Mouse (Mus musculus): ENCODE measurements around the gene Sfxn2. TPM values are rescaled to one million over a fixed set of nuclear protein-coding genes. Genes with fewer than 3 reads are reported as not detected.

Sfxn2 gene
- total and polyA plus RNA-seq, 2 experiments from 2014 or later: 10.2 to 12.0 TPM

- TF ChIP-seq CTCF (IDR thresholded peaks at IDR 0.05; ENCODE audit: low read depth): no peak
- Histone ChIP-seq H3K27me3 (ENCODE audit: insufficient read depth, low read length) (no peaks in the 10 kb centered on the region), H3K9ac (replicated peaks; ENCODE audit: low read length) (no peak overlapping the region), H3K4me3 (ENCODE audit: low read length) (no peak overlapping the region), H3K36me3 (ENCODE audit: insufficient read depth, low read length) (no peaks in the 10 kb centered on the region), H3K27ac (no peak overlapping the region), H3K4me2 (ENCODE audit: low read depth, low read length) (no peak overlapping the region), H3K9me3 (ENCODE audit: low read length) (no peaks in the 10 kb centered on the region), H3K4me1 (ENCODE audit: insufficient read depth, low read length) (peaks cover 25% of the 10 kb centered on the region)
- no peak for ATAC-seq
- no peak for DNase-seq (ENCODE audit: low spot score)
These were observed 65.9 kb downstream of the Sfxn2 start for GRCm38 (mm10) chr19:46639053-46639452.

- TF ChIP-seq CTCF (IDR thresholded peaks at IDR 0.05; ENCODE audit: low read depth): no peak
- no peak for ATAC-seq
- no peaks in the 10 kb centered on the region for H3K27me3 ChIP-seq (ENCODE audit: insufficient read depth, low read length)
- no peak overlapping the region for H3K9ac ChIP-seq (replicated peaks; ENCODE audit: low read length)
- H3K4me1 ChIP-seq (ENCODE audit: insufficient read depth, low read length): peaks cover 29% of the 10 kb centered on the region
- WGBS: 84% methylated on average over 14 of the region's 14 CpGs
- no peak for DNase-seq (ENCODE audit: low spot score)
- no peaks in the 10 kb centered on the region; the same call in 1 of the 2 replicates for H3K36me3 ChIP-seq (ENCODE audit: insufficient read depth, low read length)
- no peak overlapping the region for H3K4me2 ChIP-seq (ENCODE audit: low read depth, low read length)
- no peak overlapping the region for H3K27ac ChIP-seq
- H3K4me3 ChIP-seq (ENCODE audit: low read length): no peak overlapping the region
- no peaks in the 10 kb centered on the region for H3K9me3 ChIP-seq (ENCODE audit: low read length)
These were observed 66.3 kb downstream of the Sfxn2 start for GRCm38 (mm10) chr19:46639496-46639895.

GRCm38 (mm10) chr19:46640780-46641179 is 67.6 kb downstream of the Sfxn2 start:
- no peak for TF ChIP-seq CTCF (IDR thresholded peaks at IDR 0.05; ENCODE audit: low read depth)
- H3K27me3 ChIP-seq (ENCODE audit: insufficient read depth, low read length): no peaks in the 10 kb centered on the region
- H3K36me3 ChIP-seq (ENCODE audit: insufficient read depth, low read length): no peaks in the 10 kb centered on the region; the same call in 1 of the 2 replicates
- H3K27ac ChIP-seq: peak overlapping the region; percentile 74; the same call in 1 of the 2 replicates
- WGBS: 87% methylated on average over 8 of the region's 8 CpGs
- no peak overlapping the region for H3K9ac ChIP-seq (replicated peaks; ENCODE audit: low read length)
- H3K4me2 ChIP-seq (ENCODE audit: low read depth, low read length): no peak overlapping the region
- peaks cover 33% of the 10 kb centered on the region for H3K4me1 ChIP-seq (ENCODE audit: insufficient read depth, low read length)
- ATAC-seq (no peak), DNase-seq (ENCODE audit: low spot score) (no peak)
- no peaks in the 10 kb centered on the region for H3K9me3 ChIP-seq (ENCODE audit: low read length)
- no peak overlapping the region for H3K4me3 ChIP-seq (ENCODE audit: low read length)

- peak overlapping the region; percentile 74 for H3K27ac ChIP-seq
- H3K27me3 ChIP-seq (ENCODE audit: insufficient read depth, low read length): no peaks in the 10 kb centered on the region
- H3K4me1 ChIP-seq (ENCODE audit: insufficient read depth, low read length): peaks cover 33% of the 10 kb centered on the region
- TF ChIP-seq CTCF (IDR thresholded peaks at IDR 0.05; ENCODE audit: low read depth): no peak
- ATAC-seq (peak; percentile 69), DNase-seq (ENCODE audit: low spot score) (peak; percentile 53)
- no peaks in the 10 kb centered on the region for H3K9me3 ChIP-seq (ENCODE audit: low read length)
- H3K4me2 ChIP-seq (ENCODE audit: low read depth, low read length): 0 out of 2 replicates have a peak overlapping the region, but pooled peaks have one; percentile 4
- H3K9ac ChIP-seq (replicated peaks; ENCODE audit: low read length): no peak overlapping the region
- H3K4me3 ChIP-seq (ENCODE audit: low read length): no peak overlapping the region
- no peaks in the 10 kb centered on the region; the same call in 1 of the 2 replicates for H3K36me3 ChIP-seq (ENCODE audit: insufficient read depth, low read length)
- 46% methylated on average over 19 of the region's 19 CpGs for WGBS
These were observed 68.4 kb downstream of the Sfxn2 start for GRCm38 (mm10) chr19:46641420-46642085.

GRCm38 (mm10) chr19:46642136-46642753 is 69.1 kb downstream of the Sfxn2 start:
- H3K27ac ChIP-seq: peak overlapping the region; percentile 74
- peaks cover 36% of the 10 kb centered on the region for H3K4me1 ChIP-seq (ENCODE audit: insufficient read depth, low read length)
- H3K9me3 ChIP-seq (ENCODE audit: low read length): no peaks in the 10 kb centered on the region
- H3K4me3 ChIP-seq (ENCODE audit: low read length): no peak overlapping the region
- no peak for TF ChIP-seq CTCF (IDR thresholded peaks at IDR 0.05; ENCODE audit: low read depth)
- no peak overlapping the region for H3K4me2 ChIP-seq (ENCODE audit: low read depth, low read length)
- WGBS: 60% methylated on average over 22 of the region's 22 CpGs
- H3K9ac ChIP-seq (replicated peaks; ENCODE audit: low read length): no peak overlapping the region
- ATAC-seq (no peak), DNase-seq (ENCODE audit: low spot score) (no peak)
- no peaks in the 10 kb centered on the region for H3K27me3 ChIP-seq (ENCODE audit: insufficient read depth, low read length)
- no peaks in the 10 kb centered on the region; the same call in 1 of the 2 replicates for H3K36me3 ChIP-seq (ENCODE audit: insufficient read depth, low read length)

- ATAC-seq (no peak), DNase-seq (ENCODE audit: low spot score) (no peak)
- Histone ChIP-seq H3K9me3 (ENCODE audit: low read length) (no peaks in the 10 kb centered on the region), H3K27ac (peak overlapping the region; percentile 41; the same call in 1 of the 2 replicates), H3K36me3 (ENCODE audit: insufficient read depth, low read length) (no peaks in the 10 kb centered on the region; the same call in 1 of the 2 replicates), H3K27me3 (ENCODE audit: insufficient read depth, low read length) (no peaks in the 10 kb centered on the region), H3K4me1 (ENCODE audit: insufficient read depth, low read length) (peaks cover 36% of the 10 kb centered on the region), H3K4me3 (ENCODE audit: low read length) (no peak overlapping the region), H3K9ac (replicated peaks; ENCODE audit: low read length) (no peak overlapping the region), H3K4me2 (ENCODE audit: low read depth, low read length) (no peak overlapping the region)
- TF ChIP-seq CTCF (IDR thresholded peaks at IDR 0.05; ENCODE audit: low read depth): no peak
- 48% methylated on average over 5 of the region's 5 CpGs for WGBS
These were observed 70.1 kb downstream of the Sfxn2 start for GRCm38 (mm10) chr19:46643236-46643635.

Measured in hindbrain, postnatal 0 days (tissue).